Mouse (Mus musculus) CD4-positive, CD25-positive, alpha-beta regulatory T cell, adult 4 months (primary cell): ENCODE measurements around the gene Phactr2. TPM values are rescaled to one million over a fixed set of nuclear protein-coding genes. Genes with fewer than 3 reads are reported as not detected.

Experiments used
- ATAC-seq: one replicate; pipeline ENCODE4 v1.8.0; 2017
- polyA plus RNA-seq, 2 experiments: library from polyadenylated mRNA; unstranded; fragments of 100-300 nt; shearing (Covaris generic); gene quantifications; one replicate each; pipeline ENCODE4 v1.2.1; 2017

Gene Phactr2
- polyA plus RNA-seq, 2 experiments from 2014 or later: 2.3 to 3.2 TPM

GRCm38 (mm10) chr10:13326149-13326873 lies 147.9 kb downstream of the Phactr2 start:
- ATAC-seq: no peak

GRCm38 (mm10) chr10:13323806-13324411 lies 150.3 kb downstream of the Phactr2 start:
- ATAC-seq: peak; percentile 47

GRCm38 (mm10) chr10:13323139-13323805 lies 150.9 kb downstream of the Phactr2 start:
- no peak for ATAC-seq

- no peak for ATAC-seq
Observed at GRCm38 (mm10) chr10:13314999-13315398, 159.2 kb downstream of the Phactr2 start.

- ATAC-seq: no peak
Observed at GRCm38 (mm10) chr10:13312576-13312975, 161.6 kb downstream of the Phactr2 start.

GRCm38 (mm10) chr10:13311612-13312011 lies 162.6 kb downstream of the Phactr2 start:
- ATAC-seq: no peak

DNA sequence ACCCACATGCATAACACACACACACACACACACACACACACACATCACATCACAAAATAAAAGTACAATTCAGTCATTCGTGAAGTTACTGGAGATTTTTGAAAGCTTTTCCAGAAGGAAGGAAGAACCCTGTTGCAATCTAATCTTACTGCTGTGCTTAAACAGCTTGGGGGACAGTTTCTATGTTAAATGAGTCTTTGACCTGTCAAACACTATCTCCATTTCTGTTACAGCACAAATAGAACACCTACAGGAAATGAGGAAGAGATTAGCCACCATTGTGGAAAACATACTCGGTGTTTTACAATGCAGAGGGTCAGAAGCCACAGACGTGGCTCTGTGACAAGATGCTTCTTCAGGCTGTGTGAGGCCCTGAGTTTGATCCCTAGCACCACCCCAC lies 164.1 kb downstream of the Phactr2 start:
- no peak for ATAC-seq

GRCm38 (mm10) chr10:13304641-13305241 lies 169.5 kb downstream of the Phactr2 start:
- peak; percentile 90 for ATAC-seq

DNA sequence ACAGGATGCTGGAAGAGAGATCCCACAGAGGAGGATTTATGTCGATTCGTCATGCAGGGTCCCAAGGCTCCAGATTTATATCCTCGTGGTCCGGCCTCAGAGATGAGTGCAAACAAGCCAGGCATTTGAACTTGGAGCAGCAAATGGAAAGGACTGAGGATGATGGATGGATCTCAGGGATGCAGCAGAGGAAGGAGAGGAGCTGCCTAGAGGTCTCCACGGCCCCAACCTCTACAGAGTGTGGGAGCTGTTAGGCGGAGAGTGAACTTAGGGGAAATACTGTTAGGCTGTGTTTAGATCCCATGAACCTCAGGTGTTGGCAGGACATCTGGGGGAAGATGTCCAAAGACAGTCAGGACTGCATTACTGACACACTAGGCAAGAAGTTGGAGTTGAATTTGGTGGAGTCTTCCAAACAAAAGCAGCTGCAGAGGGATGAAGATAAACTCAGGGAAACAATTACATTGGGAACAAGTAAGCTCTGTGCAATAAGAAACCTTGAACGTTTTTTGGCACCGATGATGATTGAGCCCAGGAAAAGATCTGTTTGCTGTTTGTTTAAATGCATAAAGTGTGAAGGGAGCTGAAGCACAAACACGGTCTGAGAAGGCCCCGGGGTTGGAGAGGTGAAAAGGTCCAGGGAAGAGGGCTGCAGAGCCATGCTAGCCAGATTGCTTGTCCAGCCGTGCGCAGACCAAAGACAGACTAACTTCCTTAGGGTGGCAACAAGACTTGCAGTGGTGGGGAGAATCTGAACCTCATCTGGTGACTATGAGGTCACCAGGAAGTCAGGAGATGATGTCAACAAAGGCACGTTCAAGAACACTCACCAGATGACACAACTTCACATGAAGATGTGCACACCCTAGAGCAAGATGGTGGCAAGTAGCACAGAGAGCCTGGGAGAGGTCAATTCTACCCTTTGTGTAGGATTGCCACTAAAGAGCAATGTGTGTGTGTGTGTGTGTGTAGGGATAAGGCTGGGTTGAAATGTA lies 170.6 kb downstream of the Phactr2 start:
- ATAC-seq: no peak

GRCm38 (mm10) chr10:13300601-13301000 lies 173.6 kb downstream of the Phactr2 start:
- no peak for ATAC-seq

DNA sequence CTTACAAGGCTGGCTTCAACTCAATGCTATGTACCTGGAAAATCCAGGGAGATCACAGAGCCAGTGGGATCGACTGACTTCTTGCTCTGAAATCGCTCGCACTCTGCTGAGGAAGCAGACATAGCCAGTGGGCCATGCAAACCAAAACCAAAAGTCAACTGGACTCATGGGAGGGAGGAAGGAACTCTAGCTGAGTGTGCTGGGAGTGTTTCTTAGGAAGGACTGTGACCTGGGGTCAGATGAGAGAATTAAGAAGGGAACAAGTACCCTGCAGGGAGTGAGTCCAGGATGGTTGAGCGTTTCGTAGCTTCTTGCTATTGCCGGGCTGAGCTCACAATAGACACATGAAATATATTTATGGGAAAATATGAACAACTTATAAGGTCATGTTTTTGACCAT lies 174.0 kb downstream of the Phactr2 start:
- ATAC-seq: no peak

- no peak for ATAC-seq
Observed at GRCm38 (mm10) chr10:13294886-13295285, 179.3 kb downstream of the Phactr2 start.

- no peak for ATAC-seq
Observed at GRCm38 (mm10) chr10:13292026-13292425, 182.2 kb downstream of the Phactr2 start.

DNA sequence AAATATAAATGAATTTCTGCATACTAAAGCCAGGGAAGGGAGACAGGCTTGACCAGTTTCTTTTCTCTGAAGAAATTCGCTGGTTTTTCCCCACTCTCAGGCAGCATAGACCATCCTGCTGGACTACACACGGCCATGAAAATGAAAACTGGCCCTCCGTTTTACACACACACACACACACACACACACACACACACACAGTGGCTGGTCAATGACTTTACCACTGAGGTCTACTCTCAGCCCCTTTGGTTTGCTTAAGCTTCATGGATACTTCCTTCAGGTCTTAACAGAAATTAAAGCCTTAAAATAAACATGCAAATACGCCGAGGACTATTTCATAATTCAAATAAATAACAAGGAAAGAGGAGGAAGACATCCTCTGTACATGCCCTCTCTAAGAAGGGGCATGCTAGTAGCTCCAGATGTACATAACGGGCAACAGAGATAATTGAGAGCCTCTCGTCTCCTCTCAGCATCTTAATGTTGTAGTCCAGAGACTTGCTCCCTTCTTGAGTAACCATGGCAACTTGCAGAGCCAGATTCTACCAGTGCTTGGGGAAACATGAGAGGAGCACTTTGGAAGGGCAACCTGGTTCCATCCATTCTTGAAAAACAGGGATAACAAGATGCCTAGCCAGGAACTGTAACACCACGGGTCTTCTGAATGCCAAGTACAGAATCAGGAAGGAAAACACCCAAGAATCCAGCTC lies 184.8 kb downstream of the Phactr2 start:
- ATAC-seq: no peak

- ATAC-seq: no peak
Observed at GRCm38 (mm10) chr10:13288296-13288695, 185.9 kb downstream of the Phactr2 start.

DNA sequence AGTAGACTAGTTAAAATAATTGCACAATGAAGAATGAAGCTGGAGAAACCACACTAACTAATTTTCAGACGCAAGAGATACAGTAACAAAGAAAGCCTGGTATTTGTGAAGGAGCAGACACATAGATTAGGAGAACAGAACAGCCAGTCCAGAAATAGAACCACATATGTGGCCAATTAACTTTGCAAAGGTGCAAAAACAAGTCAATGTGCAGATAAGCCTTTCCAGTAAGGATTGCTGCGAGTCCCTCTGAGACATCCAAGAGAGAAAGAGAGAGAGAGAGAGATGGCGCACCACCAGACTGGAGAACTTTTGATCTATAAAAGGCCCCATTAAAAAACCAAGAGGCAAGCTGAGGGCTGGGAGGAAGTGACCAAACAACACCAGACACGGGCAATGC lies 190.8 kb downstream of the Phactr2 start:
- no peak for ATAC-seq

DNA sequence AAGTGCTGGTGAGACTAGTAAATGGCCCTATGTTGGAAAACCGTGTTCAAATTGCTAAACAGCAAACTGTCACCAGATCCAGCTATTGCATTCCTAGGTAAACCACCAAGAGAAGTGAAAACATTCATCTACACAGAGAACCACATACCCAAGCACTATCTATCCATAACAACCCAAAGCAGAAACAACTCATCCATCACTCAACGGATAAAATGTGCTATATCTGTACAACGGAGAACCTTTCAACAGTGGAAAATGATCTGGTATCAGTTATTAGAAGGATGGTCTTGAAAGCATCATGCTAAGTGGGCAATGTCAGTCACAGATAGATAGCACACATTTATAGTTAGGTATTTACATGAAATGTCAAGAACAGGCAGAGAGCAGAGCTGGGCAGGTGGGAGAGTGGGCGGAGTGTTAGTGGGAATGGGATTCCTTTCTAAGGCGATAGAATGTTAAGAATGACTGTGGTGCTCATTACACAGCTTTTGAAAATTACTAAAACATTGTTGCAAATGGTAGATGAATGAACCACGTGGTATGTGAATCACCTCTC lies 193.8 kb downstream of the Phactr2 start:
- no peak for ATAC-seq

DNA sequence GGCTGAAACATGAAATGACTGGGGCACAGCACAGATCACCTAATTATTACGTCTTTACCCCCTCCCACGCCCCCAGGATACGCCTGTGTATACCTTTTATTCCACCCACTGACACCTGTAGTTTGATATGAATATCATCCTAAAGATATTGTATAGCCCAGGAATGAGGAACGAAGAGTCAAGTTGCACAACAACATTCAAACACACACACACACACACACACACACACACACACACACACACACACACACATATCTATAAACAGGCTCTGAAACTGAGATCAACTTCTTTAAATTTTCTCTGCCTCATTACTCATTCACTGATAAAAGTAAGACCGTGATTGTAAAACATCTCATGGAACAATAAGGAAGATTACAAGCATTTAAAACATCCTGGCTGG lies 197.9 kb downstream of the Phactr2 start:
- no peak for ATAC-seq

GRCm38 (mm10) chr10:13275152-13275551 lies 199.1 kb downstream of the Phactr2 start:
- ATAC-seq: no peak

DNA sequence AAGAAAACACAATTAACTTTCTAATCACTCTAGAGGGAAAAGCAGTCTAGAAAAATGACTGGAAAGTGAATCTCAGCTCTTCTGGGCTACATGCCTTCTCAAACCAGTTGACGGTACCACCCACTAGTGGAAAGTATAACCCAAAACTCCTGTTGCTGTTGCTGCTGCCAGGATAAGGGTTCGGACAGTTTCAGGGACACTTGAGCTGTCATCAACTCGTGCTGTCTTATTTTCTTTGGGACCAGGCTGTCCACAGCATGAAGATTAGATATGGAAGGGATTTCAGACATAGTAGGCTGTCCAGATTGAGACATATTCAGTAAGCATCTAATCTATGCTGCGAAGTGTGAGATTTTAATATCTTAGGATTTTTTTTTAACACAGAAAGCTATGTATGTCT lies 199.5 kb downstream of the Phactr2 start:
- no peak for ATAC-seq

GRCm38 (mm10) chr10:13273756-13274155 lies 200.5 kb downstream of the Phactr2 start:
- no peak for ATAC-seq
